Mouse (Mus musculus) kidney, adult 2 months (tissue): ENCODE data around the gene 5330417H12Rik.

Experiments used
- CTCF ChIP-seq: fragments of 200-500 bp; conservative IDR thresholded peaks from 2 replicates; pipeline ENCODE4 v1.5.1; 2011; ENCODE audit warnings: low read depth, mild to moderate bottlenecking, control low read depth, low read length, moderate library complexity, mixed read lengths; ENCODE audit not compliant: insufficient read depth, insufficient read length
- POLR2A ChIP-seq: fragments of 200-500 bp; IDR thresholded peaks from one replicate; pipeline ENCODE4 v1.6.1; 2011; ENCODE audit warnings: low read depth, low read length, control low read depth

DNA sequence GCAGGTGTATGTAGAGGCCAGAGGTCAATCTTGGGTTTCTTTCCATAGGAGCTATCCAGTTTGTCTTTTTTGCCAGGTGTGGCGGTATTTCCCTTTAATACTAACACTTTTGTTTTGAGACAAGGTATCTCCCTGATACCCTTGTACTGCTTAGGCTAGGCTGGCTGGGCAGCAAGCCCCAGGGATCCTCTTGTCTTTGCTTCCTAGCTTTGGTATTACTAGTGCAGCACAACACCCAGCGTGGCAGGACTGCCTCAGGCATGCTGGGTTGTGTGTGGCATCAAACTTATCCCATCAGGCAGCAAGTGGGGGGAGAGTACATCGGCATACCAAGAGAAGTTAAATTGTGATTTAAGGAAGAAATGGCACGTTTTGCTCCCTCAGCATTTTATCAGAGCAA is 22.5 kb downstream of the 5330417H12Rik start:
- TF ChIP-seq POLR2A (no peak), CTCF (no peak)
